Mouse (Mus musculus) adipocyte (in vitro differentiated cells): ENCODE data around the gene Tenm1.

Source experiments
- DNase-seq: peaks from one replicate; pipeline ENCODE4 v3.0.0-alpha.2; 2016; ENCODE audit warnings: low spot score

Gene Tenm1

GRCm38 (mm10) chrX:42781566-42781965 lies 647.4 kb downstream of the Tenm1 start:
- DNase-seq, result no peak

DNA sequence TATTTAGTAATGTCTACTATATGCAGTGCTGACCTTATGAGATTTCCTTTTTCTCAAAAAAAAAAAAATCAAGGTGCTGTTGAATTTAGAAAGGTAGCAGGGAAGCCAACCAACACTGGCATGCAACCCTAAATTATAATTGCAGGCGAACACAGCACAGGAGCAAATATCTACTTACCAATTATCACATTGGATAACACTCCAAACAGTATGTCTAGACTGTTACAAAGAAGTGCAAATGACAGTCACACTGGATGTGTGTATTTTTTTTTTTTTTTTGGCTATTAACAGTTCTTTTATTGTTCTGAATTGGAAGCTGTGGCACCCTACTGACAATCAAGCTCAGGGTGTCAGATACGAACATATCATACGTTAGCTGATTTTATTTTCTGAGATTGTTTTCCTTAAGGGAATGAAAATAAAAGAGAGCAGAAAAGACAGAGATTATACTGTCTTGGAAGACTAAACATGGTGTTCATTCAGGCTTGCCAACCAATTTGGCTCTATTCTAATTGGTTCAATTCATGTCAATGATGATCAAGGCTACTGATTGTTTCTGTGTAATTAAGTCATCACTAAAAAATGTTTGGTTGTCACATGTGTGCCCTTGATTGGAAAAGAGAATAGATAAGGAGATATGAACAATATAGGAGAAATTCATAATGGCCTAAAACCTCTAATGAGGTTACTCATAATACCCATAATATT lies 710.7 kb downstream of the Tenm1 start:
- DNase-seq, result no peak

GRCm38 (mm10) chrX:42700291-42700690 lies 728.6 kb downstream of the Tenm1 start:
- no peak for DNase-seq

DNA sequence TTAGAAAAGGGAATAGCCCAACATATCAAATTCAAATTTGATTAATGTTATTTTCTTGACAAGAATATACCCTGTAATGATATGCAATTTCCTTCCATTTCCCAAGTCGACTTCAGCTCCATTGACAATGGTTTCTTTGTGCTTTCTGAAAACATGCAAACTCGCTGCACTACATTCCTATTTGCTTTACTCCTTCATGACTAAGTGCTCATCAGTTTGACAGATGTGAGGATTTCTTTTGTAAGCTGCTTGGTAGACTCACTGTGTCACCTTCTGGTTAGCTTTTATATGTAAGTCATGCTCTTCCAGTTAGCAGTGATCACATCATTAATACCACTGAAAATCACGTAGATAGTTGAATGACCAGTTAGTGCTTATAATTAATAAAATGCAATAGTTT lies 781.8 kb downstream of the Tenm1 start:
- no peak for DNase-seq

DNA sequence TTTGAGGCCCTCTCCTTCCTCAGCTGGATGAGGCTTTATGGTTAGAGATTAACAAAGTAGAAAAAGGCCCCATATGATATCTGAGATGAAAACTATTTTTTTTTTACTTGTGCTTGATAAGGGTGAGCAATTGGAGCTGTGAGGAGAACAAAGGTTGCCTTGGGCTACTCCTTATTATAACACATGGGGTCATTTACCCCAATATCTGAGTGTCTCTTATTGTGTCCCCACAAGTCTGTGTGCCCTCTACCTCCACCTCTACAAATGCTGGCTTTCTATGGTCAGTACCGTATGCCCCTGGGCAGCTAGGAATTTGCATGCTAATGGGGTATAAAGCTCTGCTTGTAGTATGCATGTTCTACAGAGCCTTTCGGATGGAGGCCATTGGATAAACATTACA lies 848.4 kb downstream of the Tenm1 start:
- DNase-seq, result no peak

- DNase-seq, result no peak
These were observed 870.2 kb downstream of the Tenm1 start for GRCm38 (mm10) chrX:42558683-42559082.

DNA sequence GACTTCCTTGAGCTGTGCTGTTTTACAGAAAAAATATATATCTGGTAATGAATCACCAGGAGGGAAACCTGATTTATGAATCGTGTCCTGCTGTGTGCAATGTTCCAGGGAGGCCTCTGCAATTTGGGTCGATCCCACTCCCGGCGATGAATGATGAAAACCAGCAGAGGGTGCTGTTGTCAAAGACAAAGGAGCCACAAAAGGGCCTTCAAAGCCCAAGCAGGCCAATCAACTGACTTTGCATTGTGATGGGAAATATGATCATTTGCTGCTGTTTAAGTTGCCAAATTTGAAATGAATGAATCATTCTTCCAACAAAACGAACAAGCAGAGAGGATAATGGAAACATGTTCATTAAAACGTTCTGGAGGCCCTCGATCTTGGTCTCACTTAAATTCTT lies 871.6 kb downstream of the Tenm1 start:
- peak; percentile 40 for DNase-seq

DNA sequence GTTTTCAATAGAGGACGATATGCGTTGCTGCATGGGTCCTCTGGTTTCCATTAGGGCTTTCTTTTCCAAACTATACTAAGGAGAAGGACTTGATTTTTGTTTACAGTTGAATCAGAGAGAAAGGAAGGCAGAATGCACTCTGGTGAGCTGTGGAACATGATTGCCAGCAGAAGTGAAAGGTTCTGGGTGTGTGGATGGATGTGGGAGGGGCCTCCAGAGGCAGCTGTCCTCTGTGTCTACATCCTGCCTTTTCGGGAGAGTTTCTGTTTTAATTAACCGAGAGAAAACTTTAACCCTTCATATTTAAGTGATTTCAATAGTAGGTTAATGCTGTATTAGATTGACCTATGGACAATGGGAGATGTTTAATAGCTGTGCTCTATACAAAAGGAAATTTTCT lies 880.4 kb downstream of the Tenm1 start:
- DNase-seq, result no peak

- no peak for DNase-seq
These were observed 883.9 kb downstream of the Tenm1 start for GRCm38 (mm10) chrX:42545076-42545475.

- DNase-seq, result peak; percentile 81
These were observed 888.2 kb downstream of the Tenm1 start for GRCm38 (mm10) chrX:42540756-42541053.

- DNase-seq, result no peak
These were observed 888.7 kb downstream of the Tenm1 start for GRCm38 (mm10) chrX:42540030-42540755.

GRCm38 (mm10) chrX:42530703-42531102 lies 898.2 kb downstream of the Tenm1 start:
- DNase-seq, result no peak

GRCm38 (mm10) chrX:42522868-42523267 lies 906.1 kb downstream of the Tenm1 start:
- DNase-seq, result no peak

GRCm38 (mm10) chrX:42512567-42512966 lies 916.4 kb downstream of the Tenm1 start:
- no peak for DNase-seq

GRCm38 (mm10) chrX:42511105-42511504 lies 917.8 kb downstream of the Tenm1 start:
- DNase-seq, result no peak

- no peak for DNase-seq
These were observed 926.5 kb downstream of the Tenm1 start, which contains the start of gene Sh2d1a for GRCm38 (mm10) chrX:42502291-42503043. Sh2d1a (plus strand) TSS chrX:42502453.

DNA sequence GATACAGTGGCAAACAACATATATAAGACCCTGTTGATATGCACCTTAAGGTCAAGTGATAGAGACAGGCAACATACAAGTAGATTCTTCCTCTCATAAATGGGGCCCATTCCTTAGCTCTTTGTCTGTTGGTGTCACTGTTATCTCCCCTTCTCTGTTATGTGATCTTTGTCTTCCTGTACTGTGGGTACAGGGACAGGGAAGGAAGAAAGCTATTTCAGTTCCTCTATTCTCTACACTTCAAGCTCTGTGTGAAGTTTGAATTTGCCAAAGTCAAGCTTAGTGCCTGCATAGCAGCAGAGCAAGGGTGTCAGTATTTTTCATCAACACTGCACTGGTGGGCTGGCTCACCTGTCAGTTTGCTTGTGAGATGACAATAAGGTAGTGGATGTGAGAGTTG lies 928.4 kb downstream of the Tenm1 start:
- no peak for DNase-seq

- no peak for DNase-seq
These were observed 938.6 kb downstream of the Tenm1 start for GRCm38 (mm10) chrX:42490336-42490735.

DNA sequence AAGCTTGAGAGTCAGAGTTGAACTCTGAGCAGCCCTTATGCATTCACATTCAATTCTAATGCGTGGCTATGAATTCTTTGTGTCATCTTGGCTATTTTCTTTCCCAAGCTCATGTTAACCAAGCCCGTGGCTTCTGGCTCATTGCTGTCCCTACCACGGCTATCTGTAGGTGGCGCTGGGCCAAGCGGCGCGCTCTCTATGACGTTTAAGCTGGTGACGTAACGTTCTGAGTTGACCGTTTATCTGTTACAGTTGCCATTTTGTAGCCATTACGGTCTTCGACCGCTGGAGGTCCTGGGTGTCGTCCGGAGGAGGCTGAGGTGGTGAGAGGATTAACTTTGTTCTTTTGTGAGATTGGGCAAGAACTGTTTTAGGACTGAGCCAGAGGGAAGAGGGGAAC lies 939.5 kb downstream of the Tenm1 start, which contains the start of gene Tex13c2:
Tex13c2 (plus strand) TSS at position 246 of the 400 bp plus-strand sequence.
- DNase-seq, result no peak
